Mouse (Mus musculus) cerebellum, adult 2 months (tissue): Measurements from ENCODE around the gene Nap1l1. TPM values are rescaled to one million over a fixed set of nuclear protein-coding genes. Genes with fewer than 3 reads are reported as not detected.

Source experiments
- DNase-seq, 2 experiments: peaks; one replicate each; pipeline ENCODE4 v3.0.0; 2021
- H3K27ac ChIP-seq: fragments of 200-500 bp; 2 replicates; pipeline ENCODE4 v1.5.1; 2012; ENCODE audit warnings: low read length, control low read depth, inconsistent platforms; ENCODE audit not compliant: insufficient read depth
- H3K27me3 ChIP-seq: fragments of 200-500 bp; 2 replicates; pipeline ENCODE4 v1.6.1; 2012; ENCODE audit warnings: inconsistent platforms, mild to moderate bottlenecking, low read length, moderate library complexity; ENCODE audit not compliant: control insufficient read depth, insufficient read depth
- H3K4me1 ChIP-seq: fragments of 200-500 bp; 2 replicates; pipeline ENCODE4 v1.6.1; 2011; ENCODE audit warnings: low read length; ENCODE audit not compliant: control insufficient read depth, insufficient read depth
- H3K4me3 ChIP-seq: fragments of 200-500 bp; replicated peaks from 2 replicates; pipeline ENCODE3; 2011; ENCODE audit warnings: mild to moderate bottlenecking, low read depth, low read length, control low read depth; ENCODE audit not compliant: insufficient read depth
- CTCF ChIP-seq: fragments of 200-500 bp; IDR thresholded peaks from 2 replicates; pipeline ENCODE4 v1.5.1; 2011; ENCODE audit warnings: low read depth, mild to moderate bottlenecking, control low read depth, low read length, moderate library complexity, borderline replicate concordance; ENCODE audit not compliant: insufficient read depth
- POLR2A ChIP-seq: fragments of 200-500 bp; IDR thresholded peaks from 2 replicates; pipeline ENCODE4 v1.6.1; 2011; ENCODE audit warnings: low read length, control low read depth, borderline replicate concordance; ENCODE audit not compliant: insufficient read depth
- WGBS: fragments of 180-500 bp; shearing (Covaris S2); methylation state at CpG from one replicate; pipeline ENCODE4 v1.1.7; 2018; 5-methylcytosine and 5-hydroxymethylcytosine counted together
- polyA plus RNA-seq: library from polyadenylated mRNA; depleted of rRNA; stranded (reverse); fragments of >200 nt; gene quantifications from 2 replicates; pipeline ENCODE4 v1.2.3, GENCODE M21; 2012

Gene Nap1l1
- polyA plus RNA-seq, 1 experiment = 117 TPM

GRCm38 (mm10) chr10:111451683-111452322, 21.2 kb upstream of the Nap1l1 start:
- DNase-seq = no peak
- no peaks in the 10 kb centered on the region for H3K4me1 ChIP-seq
- H3K27me3 ChIP-seq = no peaks in the 10 kb centered on the region
- H3K4me3 ChIP-seq = no peak overlapping the region
- TF ChIP-seq CTCF = no peak
- no peak overlapping the region for H3K27ac ChIP-seq
- WGBS = 93% methylated on average over 1 of the region's 1 CpGs

- TF ChIP-seq POLR2A (no peak), CTCF (no peak)
- Histone ChIP-seq H3K27ac (no peak overlapping the region), H3K4me1 (no peaks in the 10 kb centered on the region), H3K27me3 (no peaks in the 10 kb centered on the region), H3K4me3 (no peak overlapping the region)
- 79% methylated on average over 11 of the region's 11 CpGs for WGBS
- DNase-seq = no peak
Observed at GRCm38 (mm10) chr10:111452426-111452825, 20.6 kb upstream of the Nap1l1 start.

- WGBS = 83% methylated on average over 8 of the region's 8 CpGs
- no peak overlapping the region for H3K27ac ChIP-seq
- H3K4me3 ChIP-seq = no peak overlapping the region
- no peak for DNase-seq
- TF ChIP-seq POLR2A (no peak), CTCF (no peak)
- H3K27me3 ChIP-seq = no peaks in the 10 kb centered on the region
- H3K4me1 ChIP-seq = no peaks in the 10 kb centered on the region; the same call in 1 of the 2 replicates
Observed at GRCm38 (mm10) chr10:111454698-111455308, 18.2 kb upstream of the Nap1l1 start.

- TF ChIP-seq POLR2A = no peak
Observed at GRCm38 (mm10) chr10:111458088-111458487, 14.9 kb upstream of the Nap1l1 start.

GRCm38 (mm10) chr10:111459040-111459439, 14.0 kb upstream of the Nap1l1 start:
- Histone ChIP-seq H3K27ac (no peak overlapping the region), H3K27me3 (no peaks in the 10 kb centered on the region), H3K4me1 (no peaks in the 10 kb centered on the region; the same call in 1 of the 2 replicates), H3K4me3 (no peak overlapping the region)
- TF ChIP-seq CTCF = no peak
- TF ChIP-seq POLR2A = no peak
- 13% methylated on average over 9 of the region's 9 CpGs for WGBS
- DNase-seq = no peak

More at GRCm38 (mm10) chr10:111458088-111458487, 14.9 kb upstream of the Nap1l1 start:
- no peak overlapping the region for H3K27ac ChIP-seq
- no peak for DNase-seq
- WGBS = 74% methylated on average over 7 of the region's 7 CpGs
- no peaks in the 10 kb centered on the region for H3K27me3 ChIP-seq
- no peaks in the 10 kb centered on the region; the same call in 1 of the 2 replicates for H3K4me1 ChIP-seq
- no peak overlapping the region for H3K4me3 ChIP-seq

- no peak for DNase-seq
- TF ChIP-seq POLR2A (no peak), CTCF (no peak)
- no peaks in the 10 kb centered on the region for H3K27me3 ChIP-seq
- H3K27ac ChIP-seq = no peak overlapping the region
- WGBS = 75% methylated on average over 3 of the region's 3 CpGs
- no peaks in the 10 kb centered on the region; the same call in 1 of the 2 replicates for H3K4me1 ChIP-seq
- H3K4me3 ChIP-seq = no peak overlapping the region
Observed at GRCm38 (mm10) chr10:111459874-111460273, 13.1 kb upstream of the Nap1l1 start.

- Histone ChIP-seq H3K4me3 (no peak overlapping the region), H3K4me1 (no peaks in the 10 kb centered on the region; the same call in 1 of the 2 replicates), H3K27me3 (no peaks in the 10 kb centered on the region), H3K27ac (no peak overlapping the region)
- WGBS = 31% methylated on average over 4 of the region's 4 CpGs
- no peak for DNase-seq
- TF ChIP-seq CTCF = no peak
- no peak for TF ChIP-seq POLR2A
Observed at GRCm38 (mm10) chr10:111460381-111460780, 12.6 kb upstream of the Nap1l1 start.

GRCm38 (mm10) chr10:111464833-111465232, 8.2 kb upstream of the Nap1l1 start:
- no peaks in the 10 kb centered on the region for H3K27me3 ChIP-seq
- WGBS = 89% methylated on average over 1 of the region's 1 CpGs

More at GRCm38 (mm10) chr10:111464833-111465232, 8.2 kb upstream of the Nap1l1 start:
- Histone ChIP-seq H3K4me1 (no peaks in the 10 kb centered on the region), H3K27ac (no peak overlapping the region), H3K4me3 (no peak overlapping the region)
- no peak for DNase-seq
- TF ChIP-seq CTCF = no peak
